Mouse (Mus musculus) NIH3T3 (cell line): ENCODE data around the gene Slc25a25.
"Not testable (repeated sequence)": the region's sequence is repeated elsewhere in the genome, so short reads cannot be mapped to it uniquely, and the experiment has no call there.

Experiments
- DNase-seq: peaks from one replicate; pipeline ENCODE4 v3.0.0-alpha.2; 2012; ENCODE audit warnings: low read depth

Gene Slc25a25

DNA sequence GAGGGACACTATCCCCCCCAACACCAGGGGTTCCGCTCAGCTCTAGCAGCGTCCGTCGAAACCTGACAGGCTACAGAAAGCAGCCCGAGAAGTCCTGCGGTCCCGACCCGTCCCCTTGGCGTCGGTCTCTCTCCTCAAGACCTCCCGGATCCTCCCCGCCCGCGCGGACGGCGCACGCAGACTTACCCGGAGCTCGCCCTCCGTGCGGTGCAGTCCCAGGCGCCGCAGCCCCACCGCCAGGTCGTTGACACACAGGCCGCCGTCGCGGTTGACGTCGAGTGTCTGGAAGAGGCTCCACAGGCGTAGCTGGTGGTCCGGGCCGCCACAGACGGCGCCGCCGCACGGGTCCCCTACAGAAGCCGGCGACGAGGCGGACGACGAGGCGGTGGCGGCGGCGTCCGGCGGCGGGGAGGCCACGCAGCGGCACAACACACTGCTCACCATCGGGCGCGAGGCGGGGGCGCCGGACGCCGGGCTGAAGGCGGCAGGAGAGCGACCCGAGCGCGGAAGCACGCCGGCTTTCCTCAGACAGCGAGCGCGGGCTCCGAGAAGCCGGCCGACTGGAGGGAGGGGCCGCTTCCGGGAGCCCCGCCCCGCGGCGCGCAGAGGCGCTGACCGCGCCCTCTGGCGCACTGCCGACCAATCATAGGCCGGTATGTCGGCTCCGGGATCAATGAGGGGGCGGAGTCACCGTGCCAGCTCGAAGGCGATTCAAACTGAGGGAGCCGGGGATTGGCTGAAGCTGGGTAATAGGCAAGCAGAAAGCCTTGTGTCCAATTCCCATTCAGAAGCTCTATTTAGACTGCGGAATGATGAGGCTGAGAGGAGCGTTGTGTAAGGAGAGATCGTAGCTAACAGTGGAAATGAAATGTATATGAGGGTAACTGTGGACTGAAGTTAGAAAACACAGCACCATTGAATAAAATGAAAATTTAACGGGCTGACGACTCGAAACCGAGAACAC lies at the start of gene Slc25a25:
TSS of gene Slc25a25 (minus strand) at position 565 of the 964 bp plus-strand sequence.
- DNase-seq: peak; percentile 100

DNA sequence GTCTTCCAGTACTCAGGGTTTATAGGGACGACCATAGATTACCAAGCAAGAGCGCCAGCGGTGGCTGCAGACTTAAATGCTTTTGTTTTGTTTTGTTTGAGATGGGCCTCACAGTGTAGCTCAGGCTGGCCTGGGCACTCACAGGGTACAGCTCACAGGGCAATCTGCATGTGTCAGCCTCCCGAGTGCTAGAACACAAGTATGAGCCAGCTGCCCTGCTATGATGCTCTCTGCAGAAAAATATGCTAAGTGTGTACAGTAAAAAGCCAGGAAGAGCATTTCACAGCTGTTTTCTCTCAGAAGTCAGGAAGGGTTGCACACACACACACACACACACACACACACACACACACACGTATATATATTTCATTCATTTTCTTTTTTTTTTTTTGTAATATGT lies 49.2 kb upstream of the Slc25a25 start:
- no peak for DNase-seq

DNA sequence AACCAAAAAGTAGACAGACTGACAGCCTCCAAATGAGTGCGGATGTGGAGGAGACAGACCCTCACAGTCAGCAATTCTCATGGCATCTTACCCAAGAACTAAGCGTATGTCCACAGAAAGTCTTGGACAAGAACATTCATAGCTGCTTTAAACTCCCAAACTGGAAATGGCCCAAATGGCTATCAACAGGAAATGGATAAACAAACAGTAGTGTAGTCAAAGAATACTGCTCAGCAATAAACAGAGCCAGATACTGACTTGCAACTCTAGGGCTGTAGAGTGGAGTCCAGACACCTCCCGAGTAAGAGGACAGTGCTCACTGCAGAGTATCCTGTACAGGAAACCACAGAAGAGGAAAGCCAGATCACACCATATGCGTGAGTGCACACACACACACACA lies 48.1 kb upstream of the Slc25a25 start:
- peak; percentile 39 for DNase-seq

DNA sequence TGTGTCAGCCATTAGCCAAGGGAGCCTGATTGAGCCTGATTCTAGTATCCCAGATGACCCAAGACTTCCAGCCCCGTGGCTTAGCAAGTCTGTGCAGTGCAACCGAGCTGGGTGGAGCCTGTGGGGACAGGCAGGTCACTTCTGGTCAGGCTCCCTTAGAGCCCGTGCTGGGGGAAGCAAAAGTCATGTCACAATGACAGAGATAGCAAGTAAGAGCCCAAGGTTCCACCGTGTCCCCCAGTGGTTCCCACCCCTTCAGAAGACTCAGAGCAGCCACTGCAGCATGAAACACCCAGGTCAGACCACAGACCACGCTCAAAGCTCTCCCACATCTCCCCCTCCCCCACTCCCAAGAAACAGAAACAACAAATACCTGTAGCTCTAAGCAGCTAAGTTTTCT lies 44.9 kb upstream of the Slc25a25 start:
- DNase-seq: no peak

DNA sequence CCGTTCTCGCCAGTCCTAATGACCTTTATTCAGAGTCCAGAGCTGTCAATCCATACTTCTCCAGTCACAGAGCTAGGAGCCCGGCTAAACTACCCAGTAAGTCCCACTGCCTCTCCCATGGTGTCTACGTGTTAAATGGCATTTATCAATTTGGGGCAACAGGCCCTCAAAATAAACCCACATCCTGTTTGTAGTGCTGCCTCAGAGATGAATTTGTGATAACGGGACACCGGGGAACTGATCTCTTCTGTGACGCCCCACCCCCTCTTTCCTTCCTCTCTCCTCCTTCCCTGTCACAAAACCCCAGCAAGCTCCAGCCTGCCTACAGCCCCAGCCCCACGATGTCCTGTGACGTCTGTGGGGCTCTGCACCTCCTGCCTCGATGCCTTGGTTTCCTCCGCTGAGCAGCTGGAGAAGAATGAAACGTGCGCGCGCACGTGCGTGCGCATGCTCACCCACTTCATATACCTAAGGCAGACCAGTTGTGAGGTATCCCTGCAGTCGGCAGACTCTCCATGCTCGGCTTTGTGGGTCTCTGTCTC lies 44.0 kb upstream of the Slc25a25 start:
- DNase-seq: no peak

DNA sequence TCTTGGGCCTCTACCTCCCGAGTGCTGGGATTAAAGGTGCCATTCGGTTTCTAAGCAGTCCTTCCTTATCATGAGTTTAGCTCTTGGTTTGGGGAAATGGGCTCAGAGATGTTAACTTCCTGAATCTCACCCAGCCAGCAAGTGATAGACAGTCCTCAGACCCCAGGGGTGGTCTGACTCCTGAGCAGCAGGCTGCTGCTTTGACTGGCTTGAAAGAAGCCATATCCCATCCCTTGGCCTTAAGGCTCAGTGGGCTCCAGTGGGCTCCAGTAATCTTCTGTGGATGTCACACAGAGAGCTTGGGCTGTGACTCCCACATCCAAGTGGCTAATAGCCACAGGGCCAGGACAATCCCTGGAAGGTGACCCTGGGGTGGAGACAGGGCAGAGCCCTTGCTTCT lies 43.3 kb upstream of the Slc25a25 start:
- no peak for DNase-seq

DNA sequence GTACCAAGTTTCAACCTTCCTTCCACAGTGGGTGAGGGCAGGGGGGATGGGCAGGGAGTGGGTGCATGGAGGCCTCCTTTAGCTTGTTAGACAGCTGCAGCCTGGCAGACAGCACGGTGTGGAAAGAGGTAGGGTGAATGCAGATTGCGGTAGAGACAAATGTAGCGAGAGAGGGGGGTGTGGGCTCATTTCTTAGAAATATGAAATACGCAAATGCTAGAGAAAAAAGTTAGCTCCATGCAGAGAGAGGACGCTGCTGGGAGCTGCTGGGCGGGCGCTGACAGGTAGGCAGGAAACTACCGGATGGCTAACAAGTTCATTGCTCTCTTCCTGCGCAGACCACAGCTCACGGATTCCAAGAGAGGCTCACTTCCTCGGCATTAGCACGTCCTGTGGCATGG lies 42.1 kb upstream of the Slc25a25 start:
- no peak for DNase-seq

DNA sequence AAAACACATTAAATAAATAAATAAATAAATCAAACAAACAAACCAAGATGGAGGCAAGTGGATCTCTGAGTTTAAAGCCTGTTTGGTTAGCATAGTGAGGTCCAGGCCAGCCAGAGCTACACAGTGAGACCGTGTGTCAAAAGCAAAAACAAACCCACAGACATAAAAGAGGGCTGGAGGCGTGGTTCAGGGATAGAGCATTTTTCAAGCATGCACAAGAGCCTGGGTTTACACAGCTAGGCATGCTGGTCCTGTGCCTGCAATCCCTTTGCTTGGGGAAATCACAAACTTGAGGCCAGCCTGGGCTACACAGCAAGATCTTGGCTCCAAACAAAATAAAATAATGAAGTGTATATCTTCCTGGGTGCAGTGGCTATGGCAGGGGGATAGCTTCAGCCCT lies 41.4 kb upstream of the Slc25a25 start:
- DNase-seq: no peak

DNA sequence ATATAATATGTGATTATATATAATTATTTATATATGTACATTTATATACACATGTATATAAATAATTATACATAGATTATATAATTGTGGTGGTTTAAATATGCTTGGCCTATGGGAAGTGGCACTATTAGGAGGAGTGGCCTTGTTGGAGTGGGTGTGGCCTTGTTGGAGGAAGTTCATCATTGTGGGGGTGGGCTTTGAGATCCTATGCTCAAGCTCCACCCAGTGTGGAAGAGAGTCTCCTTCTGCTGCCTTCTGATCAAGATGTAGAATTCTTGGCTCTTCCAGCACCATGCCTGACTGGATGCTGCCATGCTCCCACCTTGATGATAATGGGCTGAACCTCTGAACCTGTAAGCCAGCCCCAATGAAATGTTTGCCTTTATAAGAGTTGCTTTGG lies 39.5 kb upstream of the Slc25a25 start:
- DNase-seq: not testable (repeated sequence)

DNA sequence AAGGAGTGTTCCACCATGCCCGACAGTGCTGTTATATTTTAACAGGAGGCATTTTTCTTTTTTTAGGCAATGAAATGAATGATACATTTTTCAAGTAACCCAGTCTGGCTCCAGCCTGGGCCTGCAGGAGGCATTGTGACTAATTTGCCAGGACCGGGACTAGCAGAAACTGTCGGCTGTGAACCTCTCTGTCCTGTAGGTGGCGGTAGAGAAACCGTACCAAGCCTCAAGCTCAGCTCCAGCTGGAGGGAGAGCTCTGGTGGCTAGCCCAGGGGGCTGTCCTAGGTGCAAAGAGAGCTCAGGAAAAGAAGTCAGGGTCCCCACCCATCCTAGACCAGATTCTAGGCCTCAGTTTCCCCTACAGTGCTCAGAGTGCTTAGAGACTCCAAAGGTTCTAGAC lies 37.4 kb upstream of the Slc25a25 start:
- peak; percentile 97 for DNase-seq

DNA sequence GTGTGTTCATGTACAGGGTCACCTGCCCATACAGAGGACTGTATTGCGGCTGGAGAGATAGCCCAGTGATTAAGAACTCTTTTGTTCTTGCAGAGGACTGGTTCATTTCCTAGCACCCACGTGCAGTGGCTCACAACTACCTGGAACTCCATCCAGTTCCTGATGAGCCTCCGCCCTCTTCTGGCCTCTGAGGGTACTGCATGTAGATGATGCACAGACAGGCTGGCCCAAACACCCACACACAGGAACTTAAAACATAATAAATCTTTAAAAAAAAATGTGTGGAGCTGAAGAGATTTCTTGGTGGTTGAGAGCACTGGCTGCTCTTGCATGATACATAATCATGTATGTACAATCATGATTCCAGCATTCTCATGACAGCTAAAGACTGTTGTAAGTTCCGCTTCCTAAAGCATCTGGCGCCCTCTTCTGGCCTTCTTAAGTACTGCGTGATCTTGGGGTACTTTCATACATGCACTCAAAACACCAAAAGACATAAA lies 35.9 kb upstream of the Slc25a25 start:
- DNase-seq: peak; percentile 95

DNA sequence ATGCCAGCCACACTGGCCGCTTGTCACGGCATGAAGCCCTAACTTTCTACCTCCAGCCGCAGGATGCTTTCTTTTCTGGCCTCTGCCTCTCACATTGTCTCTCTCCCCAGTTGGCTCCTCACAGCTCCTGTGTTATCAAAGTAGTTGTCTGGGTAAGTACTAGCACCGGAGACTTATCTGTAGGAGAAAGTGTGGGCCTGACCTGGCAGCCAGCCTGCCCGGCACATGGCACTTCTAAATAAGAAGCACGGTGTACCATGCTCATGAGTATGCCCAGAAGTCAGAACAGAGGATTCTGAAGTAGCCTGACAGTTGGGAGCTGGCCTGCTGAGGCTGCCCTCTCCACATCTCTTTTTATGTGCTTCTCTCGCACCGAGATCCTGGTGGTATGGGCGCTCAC lies 34.9 kb upstream of the Slc25a25 start:
- no peak for DNase-seq

DNA sequence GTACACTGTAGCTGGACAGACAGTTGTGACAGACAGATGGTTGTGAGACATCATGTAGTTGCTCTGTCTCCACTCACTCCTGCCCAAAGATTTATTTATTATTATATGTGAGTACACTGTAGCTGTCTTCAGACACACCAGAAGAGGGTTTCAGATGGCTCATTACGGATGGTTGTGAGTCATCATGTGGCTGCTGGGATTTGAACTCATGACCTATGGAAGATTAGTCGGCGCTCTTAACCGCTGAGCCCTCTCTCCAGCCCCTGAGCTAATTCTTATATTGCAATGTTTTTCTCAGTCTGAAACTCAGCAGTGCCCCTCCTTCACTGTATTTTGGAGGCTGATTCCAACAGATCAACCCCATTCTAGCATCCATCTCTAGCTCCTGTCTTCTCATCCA lies 34.5 kb upstream of the Slc25a25 start:
- DNase-seq: peak; percentile 81

DNA sequence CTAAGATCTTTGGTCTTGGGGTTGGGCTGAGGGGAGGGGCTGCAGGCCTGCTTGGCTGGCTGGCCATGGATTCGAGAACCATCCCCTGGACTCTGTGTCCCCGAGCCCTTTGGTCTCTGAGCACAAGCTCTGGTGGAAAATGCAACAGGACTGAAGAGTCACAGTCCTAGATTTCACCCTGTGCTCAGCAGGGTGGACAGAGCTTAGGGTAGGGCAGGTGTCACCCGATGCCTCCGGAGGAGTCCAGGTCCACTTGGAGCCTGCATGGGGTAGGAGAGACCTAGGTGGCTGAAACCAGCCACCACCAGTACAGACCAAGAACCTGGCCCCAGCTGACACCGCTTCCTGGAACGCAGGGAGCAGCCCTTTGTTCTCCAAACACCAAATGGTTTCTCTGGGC lies 33.7 kb upstream of the Slc25a25 start:
- no peak for DNase-seq

DNA sequence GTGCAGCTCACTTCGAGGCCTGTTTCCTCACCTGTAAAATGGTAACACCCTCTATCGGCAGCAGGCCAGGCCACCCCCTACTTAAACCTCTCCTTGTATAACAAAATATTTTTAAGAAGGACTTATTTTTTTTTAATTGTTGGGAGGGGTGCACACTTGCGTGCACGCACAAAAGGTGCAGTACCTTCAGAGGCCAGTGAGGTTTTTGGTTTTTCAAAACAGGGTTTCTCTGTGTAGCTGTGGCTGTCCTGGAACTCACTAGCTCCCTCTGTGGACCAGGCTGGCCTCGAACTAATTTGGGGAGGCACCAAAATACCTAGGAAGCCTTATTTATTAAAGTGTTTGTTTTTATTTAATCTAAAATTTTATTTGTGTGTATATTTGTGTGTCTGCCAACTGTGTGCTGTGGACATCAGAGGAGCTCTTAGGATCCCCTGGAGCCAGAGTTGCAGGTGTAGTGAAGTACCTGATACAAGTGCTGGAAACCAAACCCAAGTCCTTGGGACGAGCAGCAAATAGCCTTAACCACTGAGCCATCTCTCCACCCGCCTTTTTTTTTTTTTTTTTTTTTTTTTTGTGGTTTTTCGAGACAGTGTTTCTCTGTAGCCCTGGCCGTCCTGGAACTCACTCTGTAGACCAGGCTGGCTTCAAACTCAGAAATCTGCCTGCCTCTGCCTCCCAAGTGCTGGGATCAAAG lies 32.1 kb upstream of the Slc25a25 start:
- DNase-seq: peak; percentile 57

DNA sequence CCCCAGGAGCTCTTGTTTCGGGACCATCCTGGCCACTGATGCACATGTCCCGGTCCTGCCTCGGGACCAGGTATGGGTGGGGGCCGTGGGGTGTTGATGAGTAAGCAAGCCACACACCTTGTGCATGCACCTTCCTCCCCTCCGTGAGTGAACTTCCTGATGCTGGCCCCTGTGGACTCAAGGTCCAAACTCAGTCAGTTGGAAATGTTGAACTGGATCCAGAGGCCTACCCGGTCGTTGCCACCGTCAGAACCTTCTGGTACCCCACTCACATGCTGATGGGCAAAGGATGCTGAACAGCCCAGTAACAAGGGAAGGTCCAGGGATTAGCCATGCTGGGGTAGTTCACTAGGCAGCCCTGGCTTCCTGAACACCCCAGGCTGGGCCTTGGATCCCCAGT lies 31.1 kb upstream of the Slc25a25 start:
- no peak for DNase-seq

DNA sequence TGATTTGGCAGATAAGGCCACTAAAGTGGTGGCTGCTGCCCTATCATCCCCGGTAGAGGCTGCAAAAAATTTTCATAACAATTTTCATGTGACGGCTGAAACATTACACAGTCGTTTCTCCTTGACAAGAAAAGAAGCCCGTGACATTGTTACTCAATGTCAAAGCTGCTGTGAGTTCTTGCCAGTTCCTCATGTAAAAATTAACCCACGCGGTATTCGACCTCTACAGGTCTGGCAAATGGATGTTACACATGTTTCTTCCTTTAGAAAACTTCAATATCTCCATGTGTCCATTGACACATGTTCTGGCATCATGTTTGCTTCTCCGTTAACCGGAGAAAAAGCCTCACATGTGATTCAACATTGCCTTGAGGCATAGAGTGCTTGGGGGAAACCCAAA lies 24.1 kb upstream of the Slc25a25 start:
- not testable (repeated sequence) for DNase-seq

DNA sequence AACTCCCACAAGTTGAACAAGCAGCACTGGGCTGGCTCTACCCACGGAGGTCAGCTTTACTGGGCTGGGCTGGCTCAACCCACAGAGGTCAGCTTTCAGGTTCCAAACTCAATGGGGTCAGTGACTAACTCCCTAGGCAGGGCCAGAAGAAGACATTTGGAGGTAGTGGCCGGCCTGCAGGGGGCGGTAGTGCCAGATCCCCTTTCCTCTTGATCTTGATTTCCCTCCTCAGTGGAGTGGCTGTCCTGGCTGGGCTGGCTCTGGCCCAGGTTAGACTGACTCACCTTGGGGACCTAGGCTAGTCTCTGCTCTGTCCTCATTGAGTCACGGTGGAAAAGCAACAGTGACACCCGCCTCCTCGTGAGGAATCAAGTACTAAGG lies 20.4 kb upstream of the Slc25a25 start:
- DNase-seq: no peak

DNA sequence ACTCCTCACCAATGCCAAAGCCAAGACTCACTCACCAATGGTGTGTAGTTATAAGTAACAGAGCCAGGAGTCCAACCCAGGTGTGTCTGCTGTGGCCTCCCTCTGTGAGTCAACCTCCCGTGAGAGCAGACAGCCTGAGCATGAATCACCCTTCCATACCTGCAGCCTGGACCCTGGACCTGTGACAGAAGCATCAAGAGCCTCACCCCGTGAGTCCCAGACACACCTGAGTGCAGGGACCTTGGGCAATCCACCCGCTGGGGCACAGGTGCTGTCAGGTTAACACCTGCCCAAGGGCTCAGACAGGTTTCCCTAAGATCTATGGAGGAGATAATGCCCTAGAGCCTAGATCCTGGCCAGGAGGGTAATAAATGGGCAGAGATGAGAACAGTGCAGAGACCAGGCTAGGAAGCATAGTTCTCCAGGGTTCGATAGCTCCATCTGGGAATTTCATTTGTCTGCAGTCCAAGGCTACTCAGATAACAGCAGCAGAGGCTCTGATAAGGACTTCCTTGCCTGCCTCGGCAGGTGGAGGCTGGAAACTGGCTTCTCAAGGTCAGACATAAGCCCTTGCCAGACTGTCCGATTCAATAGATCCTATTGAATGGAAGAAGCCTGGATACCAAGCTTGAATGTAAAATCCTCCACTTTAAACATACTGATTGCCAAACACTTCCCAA lies 19.9 kb upstream of the Slc25a25 start:
- DNase-seq: no peak

DNA sequence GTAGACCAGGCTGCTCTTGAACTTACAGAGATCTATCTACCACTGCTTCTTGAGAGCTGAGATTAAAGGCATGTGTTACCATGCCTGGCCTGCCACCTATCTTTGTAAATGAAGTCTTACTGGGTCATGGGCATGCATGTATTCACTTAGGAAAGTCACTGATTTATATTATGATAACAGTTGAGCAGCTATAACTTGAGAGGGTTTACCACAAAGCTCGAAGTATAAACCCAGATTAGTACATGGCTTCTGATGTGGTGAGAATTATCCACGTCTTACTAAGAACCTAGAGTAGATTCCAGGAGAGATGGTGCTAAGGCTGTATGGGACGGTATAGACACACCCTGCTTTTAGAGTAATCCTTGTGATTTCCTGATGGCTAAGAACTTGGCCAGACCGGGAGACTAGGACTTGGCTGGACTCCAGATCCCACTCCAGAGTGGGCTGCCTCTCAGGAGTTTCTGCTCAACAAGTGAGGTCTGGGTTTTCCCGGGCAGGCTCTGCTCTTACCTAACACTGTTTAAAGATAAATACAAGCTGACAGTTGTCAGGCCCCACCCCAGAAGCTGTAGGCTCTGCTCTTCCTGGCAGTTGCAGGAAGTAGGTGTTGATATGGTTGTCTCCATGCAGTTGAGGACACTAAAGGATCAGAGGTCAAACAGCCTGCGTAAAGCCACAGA lies 13.1 kb upstream of the Slc25a25 start:
- DNase-seq: peak; percentile 65

DNA sequence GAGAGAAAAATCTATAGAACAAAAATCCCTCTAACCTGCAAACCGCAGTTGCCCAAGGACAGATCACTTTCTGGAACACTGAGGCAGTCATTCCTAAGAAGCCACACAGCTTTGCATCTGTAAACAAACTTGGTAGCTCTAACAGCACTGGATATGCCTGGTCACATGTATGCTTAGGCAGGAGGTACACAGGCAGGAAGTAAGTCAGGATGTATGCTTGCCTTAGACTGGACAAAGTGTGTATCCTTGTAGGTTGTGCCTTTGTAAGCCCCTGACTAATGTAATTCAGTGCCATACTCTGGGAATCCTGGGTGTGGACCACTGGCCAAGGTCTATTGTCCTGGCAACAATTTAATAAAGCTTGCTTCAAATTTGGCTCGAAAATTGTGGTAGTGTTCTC lies 12.5 kb upstream of the Slc25a25 start:
- DNase-seq: no peak

DNA sequence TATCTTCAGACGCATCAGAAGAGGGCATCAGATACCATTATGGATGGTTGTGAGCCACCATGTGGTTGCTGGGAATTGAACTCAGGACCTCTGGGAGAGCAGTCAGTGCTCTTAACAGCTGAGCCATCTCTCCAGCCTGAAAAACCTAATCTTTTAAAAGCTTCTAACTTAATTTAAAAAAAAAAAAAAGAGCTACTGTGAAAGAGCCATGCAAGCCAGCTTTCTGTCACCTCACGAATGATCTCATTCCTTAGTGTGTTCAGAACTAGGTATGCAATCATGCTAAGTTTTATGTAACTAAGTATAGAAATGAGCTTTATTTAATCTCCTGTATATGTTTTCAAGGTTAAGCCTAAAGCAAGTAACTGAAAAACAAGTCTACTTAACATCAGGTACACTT lies 8.4 kb upstream of the Slc25a25 start:
- no peak for DNase-seq
